Mouse (Mus musculus) lung, postnatal 14 days (tissue): ENCODE measurements at regions not wholly inside any gene's neighbourhood (a gene's known extent, or its start where the extent isn't known, plus 50 kb on each side); places are given as distances from the start of the nearest gene placed in this dataset.

Experiments used
- DNase-seq: peaks from one replicate; pipeline ENCODE4 v3.0.0; 2021

GRCm38 (mm10) chr12:15320697-15321449 is 495.8 kb downstream of the Trib2 start:
- no peak for DNase-seq

GRCm38 (mm10) chr12:15319647-15320046 is 497.1 kb downstream of the Trib2 start:
- DNase-seq = no peak

GRCm38 (mm10) chr12:15294898-15295297 is 521.8 kb downstream of the Trib2 start:
- DNase-seq = no peak

GRCm38 (mm10) chr12:15262165-15262564 is 554.6 kb downstream of the Trib2 start:
- DNase-seq = no peak

- no peak for DNase-seq
These were observed 555.1 kb downstream of the Trib2 start for GRCm38 (mm10) chr12:15261604-15262003.

GRCm38 (mm10) chr12:15260907-15261415 is 555.8 kb downstream of the Trib2 start:
- no peak for DNase-seq

- DNase-seq = no peak
These were observed 571.8 kb downstream of the Trib2 start for GRCm38 (mm10) chr12:15244966-15245365.

GRCm38 (mm10) chr12:15222497-15223170 is 594.1 kb downstream of the Trib2 start:
- DNase-seq = no peak

GRCm38 (mm10) chr12:15218504-15218903 is 598.2 kb downstream of the Trib2 start:
- no peak for DNase-seq

GRCm38 (mm10) chr12:15216180-15216579 is 600.5 kb downstream of the Trib2 start:
- DNase-seq = no peak

GRCm38 (mm10) chr12:15174411-15175041 is 642.2 kb downstream of the Trib2 start:
- no peak for DNase-seq

GRCm38 (mm10) chr12:15162605-15163004 is 654.1 kb downstream of the Trib2 start:
- no peak for DNase-seq

GRCm38 (mm10) chr12:15161864-15162263 is 654.9 kb downstream of the Trib2 start:
- DNase-seq = no peak

GRCm38 (mm10) chr12:15160478-15160998 is 656.2 kb downstream of the Trib2 start:
- DNase-seq = no peak

GRCm38 (mm10) chr12:15146398-15146797 is 670.3 kb downstream of the Trib2 start:
- no peak for DNase-seq

- no peak for DNase-seq
These were observed 679.7 kb downstream of the Trib2 start for GRCm38 (mm10) chr12:15137039-15137438.

GRCm38 (mm10) chr12:15124179-15124578 is 692.5 kb downstream of the Trib2 start:
- no peak for DNase-seq

- DNase-seq = no peak
These were observed 694.0 kb downstream of the Trib2 start for GRCm38 (mm10) chr12:15122586-15123212.

GRCm38 (mm10) chr12:15115556-15115955 is 701.2 kb downstream of the Trib2 start:
- DNase-seq = no peak

GRCm38 (mm10) chr12:15114793-15115192 is 701.9 kb downstream of the Trib2 start:
- no peak for DNase-seq

- DNase-seq = no peak
These were observed 705.7 kb downstream of the Trib2 start for GRCm38 (mm10) chr12:15111049-15111448.

GRCm38 (mm10) chr12:15104876-15105275 is 711.8 kb downstream of the Trib2 start:
- DNase-seq = no peak

GRCm38 (mm10) chr12:15078615-15079014 is 738.1 kb downstream of the Trib2 start:
- no peak for DNase-seq
